Mouse (Mus musculus): Measurements from ENCODE around the gene Chd5. TPM values are rescaled to one million over a fixed set of nuclear protein-coding genes. Genes with fewer than 3 reads are reported as not detected.

Gene Chd5
- polyA plus RNA-seq, 1 experiment from 2014 or later = 7.4 TPM

DNA sequence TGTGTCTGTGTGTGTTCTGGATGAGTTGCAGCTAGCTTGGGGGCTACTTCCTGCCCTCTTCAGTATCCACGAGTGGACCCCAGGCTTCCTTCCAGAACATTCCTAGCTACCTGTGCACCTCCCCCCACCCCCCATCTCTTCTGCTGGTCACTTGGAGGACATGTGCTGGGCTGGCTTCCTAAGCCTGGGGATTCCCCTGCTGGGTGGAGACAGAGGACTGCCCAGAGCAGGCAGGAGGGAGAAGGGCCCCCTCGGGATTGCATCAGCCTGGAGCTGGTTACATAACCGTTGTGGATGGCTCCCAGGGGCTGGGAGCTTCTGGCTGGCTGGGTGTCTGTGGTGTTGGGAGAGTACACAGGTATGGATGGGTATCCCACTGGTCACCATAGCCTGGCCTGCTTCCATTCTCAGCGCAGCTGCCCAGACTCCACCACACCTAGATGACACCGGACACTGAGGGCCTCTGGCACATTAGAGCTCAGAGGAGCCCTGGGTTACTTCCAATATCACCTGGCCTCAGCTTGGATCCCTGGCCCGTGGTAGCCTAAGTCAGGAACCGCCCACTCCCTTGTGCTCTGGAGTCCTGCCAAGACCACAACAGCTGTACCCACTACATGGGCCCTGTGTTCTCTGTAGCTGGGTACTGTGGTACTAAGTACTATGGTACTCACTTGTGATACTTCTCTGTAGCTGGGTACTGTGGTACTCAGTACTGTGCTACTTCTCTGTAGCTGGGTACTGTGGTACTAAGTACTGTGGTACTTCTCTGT, 6.9 kb downstream of the Chd5 start:
- Histone ChIP-seq H3K9me3 (no peaks in the 10 kb centered on the region), H3K27me3 (peaks cover 73% of the 10 kb centered on the region), H3K4me2 (no peak overlapping the region), H3K4me3 (replicated peaks) (no peak overlapping the region), H3K4me1 (peaks cover 22% of the 10 kb centered on the region), H3K36me3 (replicated peaks) (no peaks in the 10 kb centered on the region), H3K9ac (no peak overlapping the region), H3K27ac (no peak overlapping the region)
- ATAC-seq (ENCODE audit: low FRiP score) = no peak
- 59% methylated on average over 7 of the region's 7 CpGs for WGBS

- peaks cover 65% of the 10 kb centered on the region for H3K27me3 ChIP-seq
- peak overlapping the region; percentile 88 for H3K27ac ChIP-seq
- H3K9ac ChIP-seq = peak overlapping the region; percentile 44; the same call in 1 of the 2 replicates
- no peaks in the 10 kb centered on the region for H3K36me3 ChIP-seq (replicated peaks)
- peaks cover 32% of the 10 kb centered on the region for H3K4me1 ChIP-seq
- peak overlapping the region; percentile 13; the same call in 1 of the 2 replicates for H3K4me3 ChIP-seq (replicated peaks)
- ATAC-seq (ENCODE audit: low FRiP score) = peak; percentile 73
- H3K9me3 ChIP-seq = no peaks in the 10 kb centered on the region
- peak overlapping the region; percentile 44 for H3K4me2 ChIP-seq
- WGBS = 8% methylated on average over 14 of the region's 17 CpGs
These were observed 11.5 kb downstream of the Chd5 start for GRCm38 (mm10) chr4:152349837-152350381.

DNA sequence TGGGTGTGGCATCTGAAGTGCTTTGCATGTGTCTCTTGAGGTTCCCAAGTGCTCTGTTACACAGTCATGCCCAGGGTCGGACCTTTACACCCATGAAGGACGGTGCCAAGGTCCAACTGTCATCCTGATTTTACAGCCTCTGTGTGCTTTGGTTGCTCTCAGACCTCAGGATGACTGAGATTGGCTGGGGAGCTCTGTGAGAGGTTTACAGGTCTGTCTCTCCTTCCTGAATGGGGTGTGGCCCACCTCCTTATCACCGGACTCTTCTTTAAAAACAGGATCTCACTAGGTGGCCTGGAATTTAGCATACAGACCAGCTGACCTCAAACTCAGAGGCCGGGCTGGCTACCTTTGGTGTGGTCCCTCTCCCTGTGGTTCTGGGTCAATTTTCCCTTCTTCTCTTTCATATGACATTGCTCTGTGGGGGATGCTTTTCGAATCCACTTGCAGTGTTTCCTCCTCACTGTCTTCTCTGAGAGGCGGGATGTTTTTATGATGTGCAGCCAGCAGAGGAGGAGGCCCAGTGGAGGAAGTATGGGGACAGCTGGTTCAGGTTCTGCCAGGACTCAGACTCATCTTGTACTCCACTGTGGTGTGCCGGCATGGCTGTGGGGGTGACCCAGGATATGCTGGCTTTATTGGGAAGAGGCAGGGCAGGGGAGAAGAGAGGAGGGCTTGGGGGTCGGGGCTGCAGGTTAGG, 12.4 kb downstream of the Chd5 start:
- H3K9me3 ChIP-seq = no peaks in the 10 kb centered on the region
- no peak overlapping the region for H3K4me3 ChIP-seq (replicated peaks)
- peak; percentile 7 for ATAC-seq (ENCODE audit: low FRiP score)
- 38% methylated on average over 8 of the region's 8 CpGs for WGBS
- peaks cover 32% of the 10 kb centered on the region for H3K4me1 ChIP-seq
- no peak overlapping the region for H3K9ac ChIP-seq
- peak overlapping the region; percentile 84 for H3K27ac ChIP-seq
- no peaks in the 10 kb centered on the region for H3K36me3 ChIP-seq (replicated peaks)
- H3K27me3 ChIP-seq = peaks cover 57% of the 10 kb centered on the region
- peak overlapping the region; percentile 26 for H3K4me2 ChIP-seq

DNA sequence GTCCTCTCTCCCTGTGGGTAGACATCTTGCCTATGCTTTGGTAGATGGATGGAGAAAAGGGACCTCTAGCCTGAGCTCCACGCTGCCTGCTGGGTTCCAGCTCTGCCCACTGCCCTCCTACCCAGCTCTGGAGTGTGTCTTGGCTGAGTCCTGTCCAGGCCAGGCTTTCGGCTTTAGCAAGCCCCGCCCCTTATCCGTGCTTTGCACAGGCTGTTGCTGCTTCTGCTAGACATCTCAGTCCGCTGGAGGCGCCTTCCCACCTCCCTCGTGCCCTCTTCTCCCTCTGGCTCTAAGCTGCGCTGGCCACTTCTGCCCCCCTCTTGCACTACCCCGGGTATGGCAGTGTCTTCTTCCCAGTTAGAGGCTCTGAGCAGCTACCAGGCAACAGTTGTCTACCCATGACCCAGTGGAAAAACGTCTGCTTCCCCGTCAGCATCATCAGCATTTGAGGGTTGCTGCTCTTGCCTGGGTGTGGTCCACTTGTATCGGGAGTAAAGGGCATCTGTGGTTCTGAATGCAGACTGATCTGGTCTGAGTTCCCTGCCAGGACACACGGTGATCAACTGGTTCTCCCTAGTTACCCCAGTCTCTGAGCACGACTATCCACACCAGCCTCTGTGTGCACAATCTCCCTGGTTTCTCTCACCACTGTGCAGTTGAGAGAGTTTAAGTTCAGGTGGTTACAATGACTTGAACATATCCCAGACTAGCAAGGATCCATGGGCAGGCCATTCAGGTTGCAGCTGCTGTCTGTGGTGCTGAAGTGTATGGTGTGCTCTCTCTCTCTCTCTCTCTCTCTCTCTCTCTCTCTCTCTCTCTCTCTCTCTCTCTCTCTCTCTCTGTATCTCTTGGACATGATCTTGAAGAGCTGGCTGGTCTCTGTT, 13.2 kb downstream of the Chd5 start:
- ATAC-seq (ENCODE audit: low FRiP score) = peak; percentile 24; the same call in 1 of the 2 replicates
- peaks cover 32% of the 10 kb centered on the region for H3K4me1 ChIP-seq
- H3K9ac ChIP-seq = no peak overlapping the region
- 9% methylated on average over 14 of the region's 14 CpGs for WGBS
- H3K36me3 ChIP-seq (replicated peaks) = no peaks in the 10 kb centered on the region
- 0 out of 2 replicates have a peak overlapping the region, but pooled peaks have one; percentile 15 for H3K4me2 ChIP-seq
- peaks cover 56% of the 10 kb centered on the region for H3K27me3 ChIP-seq
- no peak overlapping the region for H3K4me3 ChIP-seq (replicated peaks)
- H3K9me3 ChIP-seq = no peaks in the 10 kb centered on the region
- peak overlapping the region; percentile 84; the same call in 1 of the 2 replicates for H3K27ac ChIP-seq

DNA sequence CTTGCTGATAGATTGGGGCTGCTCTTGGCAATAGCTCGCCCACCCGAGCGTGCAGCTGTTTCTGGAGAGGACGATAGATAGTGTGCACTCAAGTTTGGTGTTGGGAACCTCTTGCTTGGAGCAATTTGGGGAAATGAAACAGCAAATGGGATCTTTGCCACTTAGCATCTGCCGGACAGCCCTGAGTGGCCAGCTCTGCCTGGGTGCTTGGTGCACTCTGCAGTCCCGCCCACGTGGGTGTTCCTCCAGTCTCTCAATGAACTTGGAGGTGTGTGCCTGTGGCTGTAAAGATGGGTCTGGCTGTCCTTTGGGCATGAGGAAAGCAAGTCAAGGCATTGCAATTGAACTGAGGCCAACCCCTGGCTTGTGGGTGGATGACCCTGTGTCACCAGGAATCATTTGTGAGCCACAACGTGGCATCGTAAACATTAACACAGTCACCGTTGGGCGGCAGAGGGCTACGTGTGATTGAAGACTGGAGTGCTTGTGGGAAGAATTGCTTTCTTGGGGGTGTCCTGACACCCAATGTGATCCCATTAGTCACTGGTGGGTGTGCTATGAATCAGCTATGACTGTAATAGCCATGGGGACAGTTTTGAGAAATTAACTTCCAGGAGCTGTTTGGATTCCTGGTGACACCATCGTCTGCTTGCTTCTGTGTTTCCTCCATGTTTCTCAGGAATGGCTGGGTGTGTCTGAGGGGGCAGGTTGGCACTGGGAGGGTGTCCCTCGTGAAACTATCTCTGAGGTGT, 15.6 kb downstream of the Chd5 start:
- peaks cover 27% of the 10 kb centered on the region for H3K4me1 ChIP-seq
- no peaks in the 10 kb centered on the region for H3K9me3 ChIP-seq
- WGBS = 85% methylated on average over 14 of the region's 14 CpGs
- H3K36me3 ChIP-seq (replicated peaks) = no peaks in the 10 kb centered on the region
- no peak overlapping the region for H3K4me2 ChIP-seq
- H3K27ac ChIP-seq = no peak overlapping the region
- peaks cover 55% of the 10 kb centered on the region for H3K27me3 ChIP-seq
- no peak overlapping the region for H3K9ac ChIP-seq
- no peak for ATAC-seq (ENCODE audit: low FRiP score)
- no peak overlapping the region for H3K4me3 ChIP-seq (replicated peaks)

DNA sequence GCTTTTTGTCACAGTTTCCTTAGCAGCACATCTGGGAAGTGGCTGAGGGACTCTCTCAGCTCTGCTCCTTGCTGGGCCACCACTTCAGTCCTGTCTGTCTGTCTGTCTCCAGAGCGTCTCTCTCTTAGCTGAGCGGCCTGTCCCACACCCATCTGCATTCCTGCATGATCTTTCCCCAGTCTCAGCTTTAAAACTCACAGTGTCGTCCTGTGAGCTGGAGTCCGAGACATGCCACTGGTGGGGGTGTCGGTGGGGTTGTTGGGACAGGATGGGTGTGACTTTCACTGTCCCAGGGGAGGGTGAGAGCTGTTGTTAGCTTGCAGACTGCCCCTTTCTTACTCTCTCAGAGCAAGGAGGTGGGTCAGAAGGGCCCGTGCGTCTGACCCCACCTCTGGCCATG, 17.2 kb downstream of the Chd5 start:
- WGBS = 83% methylated on average over 7 of the region's 7 CpGs
- H3K4me1 ChIP-seq = peaks cover 16% of the 10 kb centered on the region

GRCm38 (mm10) chr4:152359700-152360099, 21.2 kb downstream of the Chd5 start:
- H3K4me3 ChIP-seq (replicated peaks) = no peak overlapping the region
- H3K9ac ChIP-seq = no peak overlapping the region
- no peak overlapping the region for H3K4me2 ChIP-seq
- H3K9me3 ChIP-seq = no peaks in the 10 kb centered on the region
- 6% methylated on average over 11 of the region's 11 CpGs for whole genome bisulfite sequencing
- H3K4me1 ChIP-seq = peaks cover 16% of the 10 kb centered on the region
- peaks cover 49% of the 10 kb centered on the region for H3K27me3 ChIP-seq
- no peak for ATAC-seq (ENCODE audit: low FRiP score)
- H3K36me3 ChIP-seq (replicated peaks) = no peaks in the 10 kb centered on the region
- no peak overlapping the region for H3K27ac ChIP-seq

More for the DNA sequence above, 17.2 kb downstream of the Chd5 start:
- H3K4me2 ChIP-seq = no peak overlapping the region
- ATAC-seq (ENCODE audit: low FRiP score) = no peak
- H3K36me3 ChIP-seq (replicated peaks) = no peaks in the 10 kb centered on the region
- H3K27ac ChIP-seq = no peak overlapping the region
- H3K9me3 ChIP-seq = no peaks in the 10 kb centered on the region
- no peak overlapping the region for H3K4me3 ChIP-seq (replicated peaks)
- no peak overlapping the region for H3K9ac ChIP-seq
- peaks cover 58% of the 10 kb centered on the region for H3K27me3 ChIP-seq

DNA sequence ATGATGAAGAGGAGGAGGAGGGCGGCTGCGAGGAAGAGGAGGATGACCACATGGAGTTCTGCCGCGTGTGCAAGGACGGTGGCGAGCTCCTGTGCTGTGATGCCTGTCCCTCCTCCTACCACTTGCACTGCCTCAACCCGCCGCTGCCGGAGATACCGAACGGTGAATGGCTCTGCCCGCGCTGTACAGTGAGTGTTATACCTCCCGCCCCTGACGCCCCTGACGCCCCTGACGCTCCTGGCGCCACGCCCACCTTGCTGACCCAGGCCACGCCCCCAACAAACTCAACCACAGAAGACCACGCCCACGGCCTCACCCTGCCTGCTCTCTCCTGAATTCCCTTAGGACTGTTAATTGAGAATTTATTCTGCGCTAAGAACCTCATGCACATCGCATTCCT, 22.4 kb downstream of the Chd5 start:
- ATAC-seq (ENCODE audit: low FRiP score) = peak; percentile 59
- Histone ChIP-seq H3K27ac (no peak overlapping the region), H3K27me3 (peaks cover 52% of the 10 kb centered on the region), H3K4me3 (replicated peaks) (peak overlapping the region; percentile 26), H3K9me3 (no peaks in the 10 kb centered on the region), H3K4me1 (peaks cover 27% of the 10 kb centered on the region), H3K36me3 (replicated peaks) (no peaks in the 10 kb centered on the region), H3K9ac (peak overlapping the region; percentile 5; the same call in 1 of the 2 replicates), H3K4me2 (peak overlapping the region; percentile 53)
- WGBS = 2% methylated on average over 24 of the region's 24 CpGs

GRCm38 (mm10) chr4:152362180-152362579, 23.7 kb downstream of the Chd5 start:
- no peaks in the 10 kb centered on the region for H3K36me3 ChIP-seq (replicated peaks)
- H3K4me2 ChIP-seq = no peak overlapping the region
- no peak for ATAC-seq (ENCODE audit: low FRiP score)
- peaks cover 57% of the 10 kb centered on the region for H3K27me3 ChIP-seq
- peaks cover 30% of the 10 kb centered on the region for H3K4me1 ChIP-seq
- H3K27ac ChIP-seq = no peak overlapping the region
- H3K9me3 ChIP-seq = no peaks in the 10 kb centered on the region
- no peak overlapping the region for H3K9ac ChIP-seq
- WGBS = 85% methylated on average over 9 of the region's 9 CpGs
- H3K4me3 ChIP-seq (replicated peaks) = no peak overlapping the region

GRCm38 (mm10) chr4:152365228-152365627, 26.8 kb downstream of the Chd5 start:
- peaks cover 34% of the 10 kb centered on the region for H3K27me3 ChIP-seq
- 0 out of 2 replicates have a peak, but pooled peaks have one; percentile 10 for ATAC-seq (ENCODE audit: low FRiP score)
- no peak overlapping the region for H3K4me3 ChIP-seq (replicated peaks)
- no peaks in the 10 kb centered on the region for H3K36me3 ChIP-seq (replicated peaks)
- peak overlapping the region; percentile 33; the same call in 1 of the 2 replicates for H3K9ac ChIP-seq
- peak overlapping the region; percentile 69; the same call in 1 of the 2 replicates for H3K27ac ChIP-seq
- H3K4me1 ChIP-seq = peaks cover 30% of the 10 kb centered on the region
- peak overlapping the region; percentile 15; the same call in 1 of the 2 replicates for H3K4me2 ChIP-seq
- H3K9me3 ChIP-seq = no peaks in the 10 kb centered on the region
- WGBS = 35% methylated on average over 7 of the region's 7 CpGs
